Mouse (Mus musculus) left cerebral cortex, adult 9 months (tissue): ENCODE results near the gene Iba57.
A peak's percentile ranks its signal among the peaks of the same experiment; 100 is the strongest.

Source experiments
- DNase-seq, 2 experiments: peaks; one replicate each; pipeline ENCODE4 v3.0.0; 2022; ENCODE audit warnings: low spot score in 2 of 2

The Iba57 gene

DNA sequence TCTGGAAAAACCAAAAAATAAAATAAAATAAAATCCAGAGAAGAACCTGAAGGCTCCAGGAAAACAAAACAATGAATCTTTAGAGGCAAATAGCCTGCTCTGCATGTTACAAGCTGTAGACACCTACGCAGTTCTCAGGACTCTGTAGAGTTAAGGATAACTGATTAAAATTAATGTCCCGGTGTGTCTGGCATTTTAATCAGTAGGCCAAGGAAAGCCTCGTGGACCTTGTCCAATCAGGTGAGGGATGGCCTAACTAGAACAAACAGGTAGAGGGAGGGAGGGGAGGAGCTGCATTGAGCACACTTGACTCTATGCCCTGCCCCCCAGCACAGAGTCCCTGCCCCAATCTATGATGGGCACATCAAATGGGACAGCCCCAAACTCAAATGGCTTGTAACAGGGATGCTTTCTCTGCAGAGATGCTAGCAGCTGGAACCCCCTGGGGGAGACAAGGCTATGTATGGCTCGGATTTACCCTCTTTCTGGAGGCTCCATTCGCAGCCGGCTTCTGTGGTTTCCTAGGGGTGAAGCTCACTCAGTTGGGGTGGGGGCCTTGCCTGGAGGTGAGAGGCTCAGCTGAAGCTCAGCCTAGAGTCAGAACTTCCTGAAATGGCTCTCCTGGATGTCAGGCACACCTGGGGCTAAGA is 10.8 kb upstream of the Iba57 start:
- no peak for DNase-seq

GRCm38 (mm10) chr11:59170549-59170948 is 7.0 kb upstream of the Iba57 start:
- no peak for DNase-seq

GRCm38 (mm10) chr11:59169807-59170206 is 6.3 kb upstream of the Iba57 start:
- no peak for DNase-seq

DNA sequence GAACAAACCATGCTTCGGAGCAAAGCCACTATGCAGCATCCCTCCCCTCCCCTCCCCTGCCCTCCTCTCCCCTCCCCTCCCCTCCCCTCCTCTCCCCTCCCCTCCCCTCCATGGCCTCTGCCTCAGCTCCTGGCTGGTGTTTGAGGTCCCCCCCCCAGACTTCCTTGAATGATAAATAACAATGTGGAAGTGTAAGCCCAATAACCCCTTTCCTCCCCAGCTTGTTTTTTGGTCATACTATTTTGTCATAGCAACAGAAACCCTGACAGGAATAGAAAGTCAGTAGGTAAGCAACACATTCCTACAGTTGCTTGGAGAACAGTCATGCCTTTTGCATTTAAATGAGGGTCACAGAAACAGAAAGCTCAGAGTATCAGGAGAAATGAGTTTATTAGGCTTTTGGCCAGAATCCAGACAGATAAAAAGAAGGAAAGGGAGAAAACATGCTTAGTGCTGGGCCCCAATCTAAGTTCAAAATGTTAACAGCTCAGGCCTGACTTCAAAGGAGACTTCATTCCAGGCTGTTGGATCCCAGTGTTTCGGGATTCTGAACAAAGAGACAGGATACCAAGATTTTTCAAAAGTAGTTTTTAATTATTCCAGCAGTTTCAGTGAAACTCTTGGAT is 2.2 kb upstream of the Iba57 start:
- no peak for DNase-seq

GRCm38 (mm10) chr11:59164384-59164783 is 845 bp upstream of the Iba57 start:
- DNase-seq = no peak

DNA sequence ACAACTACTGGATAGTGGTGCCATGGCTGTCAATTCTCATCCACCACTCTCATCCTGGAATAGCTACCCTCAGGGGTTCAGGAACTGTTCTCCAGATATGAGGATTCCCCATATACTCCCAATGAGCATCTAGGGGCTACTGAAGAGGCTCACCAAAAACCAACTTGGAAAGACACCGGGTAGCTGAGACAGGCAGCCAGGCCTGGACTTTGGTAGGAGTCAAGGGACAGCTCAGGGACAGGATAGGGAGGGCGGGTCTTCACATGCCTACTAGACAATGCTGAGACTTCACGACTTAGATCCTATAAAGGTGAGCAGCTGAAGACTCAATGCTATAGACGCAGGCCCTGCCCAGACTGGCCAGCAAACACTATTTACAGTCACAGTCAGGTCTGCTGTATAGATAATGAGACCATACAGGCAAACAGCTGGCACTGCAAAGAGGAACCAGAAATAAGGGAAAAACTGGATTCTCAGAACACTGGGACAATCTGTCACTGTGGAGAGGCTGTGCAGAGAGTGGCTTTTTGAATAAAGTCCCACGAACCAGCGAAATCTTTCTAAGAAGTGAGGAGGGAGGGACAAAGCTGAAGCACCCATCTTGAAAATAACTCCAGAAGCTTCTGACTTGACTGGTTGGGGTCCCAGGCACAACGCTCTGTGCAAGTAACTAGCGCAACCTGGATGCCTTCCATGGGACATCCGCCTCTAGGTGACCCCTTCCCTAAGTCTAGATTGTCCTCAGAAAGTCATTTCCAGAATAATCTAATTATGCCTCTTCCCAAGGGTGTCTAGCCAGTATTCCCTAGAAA is 890 bp downstream of the Iba57 start:
- DNase-seq = no peak

DNA sequence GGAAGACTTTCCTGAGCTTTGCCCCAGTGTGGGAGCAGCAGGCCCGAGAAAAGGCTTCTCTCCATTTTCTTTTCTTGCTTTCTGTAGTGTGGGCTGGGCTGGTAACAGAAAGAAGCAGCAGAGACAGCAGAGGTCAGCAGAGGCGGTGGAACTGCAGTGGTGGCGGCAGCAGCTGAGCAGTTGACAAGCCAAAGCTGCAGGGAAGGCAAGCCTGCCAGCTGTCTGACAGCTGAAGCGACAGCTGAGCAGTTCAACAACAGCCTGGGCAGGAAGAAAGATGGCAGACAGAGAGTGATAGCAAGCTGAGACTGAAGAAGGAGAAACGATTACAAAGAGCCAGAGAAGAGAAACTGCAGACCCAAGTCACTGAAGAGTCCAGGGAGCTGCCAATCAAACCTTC is 2.1 kb downstream of the Iba57 start:
- DNase-seq = no peak

GRCm38 (mm10) chr11:59159558-59159957 is 4.0 kb downstream of the Iba57 start:
- DNase-seq = no peak

GRCm38 (mm10) chr11:59159099-59159498 is 4.4 kb downstream of the Iba57 start:
- no peak for DNase-seq

- DNase-seq = no peak
Measured at GRCm38 (mm10) chr11:59155900-59156299, 7.6 kb downstream of the Iba57 start.

DNA sequence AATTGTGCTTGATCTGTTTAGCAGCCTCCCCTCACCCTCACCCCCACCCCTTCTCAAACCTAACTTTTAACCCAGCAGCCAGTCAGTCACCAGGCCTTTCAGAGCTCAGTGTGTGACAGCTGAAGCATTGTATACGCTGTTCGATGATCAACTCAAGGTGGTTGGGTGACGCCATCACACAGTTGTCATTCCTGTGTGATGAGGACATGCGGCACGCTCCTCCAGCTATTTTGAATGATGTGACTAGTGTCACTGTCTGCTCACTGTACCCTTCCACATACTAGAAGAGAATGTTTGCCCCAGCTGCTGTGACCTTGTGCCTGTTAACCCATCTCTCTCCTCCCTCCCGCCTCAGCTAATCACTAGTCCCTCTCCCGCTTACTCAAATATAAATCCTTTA is 9.3 kb downstream of the Iba57 start:
- DNase-seq = no peak

DNA sequence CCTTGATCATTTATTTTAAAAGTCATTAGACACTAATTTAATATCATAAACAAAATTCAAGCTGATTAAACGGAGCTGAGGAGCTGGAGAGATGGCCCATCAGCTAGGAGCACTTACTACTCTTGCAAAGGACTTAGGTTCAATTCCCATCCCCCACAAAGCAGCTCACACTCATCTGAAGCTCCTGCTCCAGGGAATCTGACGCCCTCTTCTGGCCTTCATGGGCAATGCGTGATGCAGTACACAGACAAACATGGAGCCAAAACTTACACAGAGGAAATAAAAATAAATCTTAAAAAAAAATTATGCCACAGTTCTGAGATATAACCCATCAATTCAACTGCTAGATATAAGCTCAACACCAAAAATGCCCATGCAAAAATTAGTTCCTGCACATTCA is 11.8 kb downstream of the Iba57 start:
- DNase-seq = no peak

GRCm38 (mm10) chr11:59149302-59149701 is 14.2 kb downstream of the Iba57 start:
- DNase-seq = peak in 1 of 2 experiments; percentile 18

DNA sequence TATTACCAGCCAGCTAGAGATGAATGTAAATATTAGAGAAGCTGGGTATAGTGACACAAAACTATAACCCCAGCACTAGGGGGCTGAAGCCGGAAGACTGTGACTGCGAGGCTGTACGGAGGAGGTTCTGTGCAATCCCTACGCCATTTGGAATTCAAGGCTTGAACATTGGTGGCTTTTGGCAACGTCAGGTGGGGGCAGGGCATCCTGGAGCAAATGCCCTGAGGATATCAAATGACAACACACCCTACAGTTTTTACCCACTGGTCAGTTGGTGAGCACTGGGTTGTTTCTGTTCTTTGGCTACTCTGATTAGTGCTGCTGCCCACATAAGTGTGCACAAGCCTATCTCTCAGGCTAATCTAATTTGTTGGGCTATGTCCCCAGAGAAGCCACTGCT is 20.6 kb downstream of the Iba57 start:
- no peak for DNase-seq

DNA sequence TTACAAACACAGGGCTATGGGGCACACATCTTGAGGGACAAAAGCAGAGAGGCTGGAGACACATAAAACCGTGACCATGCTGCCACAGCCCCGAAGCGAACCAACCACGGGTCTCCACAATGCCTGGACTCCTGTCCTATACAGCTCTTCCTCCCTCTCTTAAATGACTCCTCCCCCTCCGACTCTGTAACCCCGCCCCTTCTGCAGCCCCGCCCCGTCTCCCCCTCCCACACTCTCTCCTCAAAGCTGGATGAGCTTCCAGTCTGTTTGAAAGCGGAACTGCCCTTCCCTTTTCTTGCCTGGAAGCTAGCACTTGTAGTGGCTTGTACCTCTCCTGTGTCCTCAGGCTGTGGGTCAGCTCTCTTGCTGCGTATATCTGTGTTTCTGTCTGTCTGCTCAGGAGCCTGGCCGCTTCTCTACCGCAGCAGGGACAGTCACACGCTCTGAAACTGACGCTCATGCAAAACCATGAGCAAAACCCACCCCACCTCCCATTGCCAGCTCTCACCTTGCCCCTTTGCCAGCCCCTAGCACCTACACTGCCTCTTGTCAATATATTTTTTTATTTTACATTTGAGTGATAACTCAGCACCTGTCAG is 21.7 kb downstream of the Iba57 start:
- no peak for DNase-seq

DNA sequence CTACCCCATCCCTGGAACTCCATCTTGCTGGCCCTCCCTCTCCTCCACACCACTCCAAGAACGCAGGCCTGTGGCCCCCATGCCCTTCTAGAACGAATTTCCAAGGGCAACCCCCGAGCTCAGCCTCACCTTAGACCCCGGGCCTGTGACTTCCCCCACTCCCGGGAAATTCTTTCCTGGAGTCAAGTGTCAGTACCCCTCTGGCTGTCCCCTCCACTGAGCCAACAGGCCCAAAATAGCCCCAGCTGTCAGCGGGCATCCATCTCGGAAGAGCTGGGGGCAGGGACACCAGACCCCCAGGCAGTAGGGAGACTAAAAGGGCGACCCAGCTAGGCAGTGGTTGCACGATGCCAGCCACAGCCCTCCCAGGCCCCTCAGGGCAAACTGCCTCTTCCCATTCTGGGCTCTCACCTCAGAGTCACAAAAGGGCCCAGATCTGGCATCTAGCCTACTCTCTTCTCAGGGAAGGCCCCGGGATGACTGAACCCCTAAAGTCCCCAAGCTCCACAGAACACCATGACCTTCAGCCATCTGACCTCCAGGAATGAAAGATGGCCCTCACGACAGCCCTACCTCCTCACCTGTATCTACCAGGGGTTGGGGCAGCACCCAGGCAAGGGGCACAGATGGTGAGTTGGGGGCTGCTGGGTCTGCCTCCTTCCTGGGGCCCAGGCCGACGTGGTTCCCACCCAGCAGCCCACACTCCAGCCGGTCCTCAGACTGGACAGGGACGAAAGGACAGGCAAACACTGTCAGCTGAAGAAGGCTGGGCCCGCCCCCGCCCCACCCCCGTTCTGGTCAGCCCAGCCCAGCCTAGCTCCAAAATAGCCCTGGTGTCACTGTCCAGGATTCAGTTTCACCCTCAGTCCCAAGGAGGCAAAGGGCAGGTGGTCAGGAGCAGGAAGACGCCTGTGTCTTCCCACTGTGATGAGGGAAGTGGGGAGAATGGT is 24.7 kb downstream of the Iba57 start:
- no peak for DNase-seq

DNA sequence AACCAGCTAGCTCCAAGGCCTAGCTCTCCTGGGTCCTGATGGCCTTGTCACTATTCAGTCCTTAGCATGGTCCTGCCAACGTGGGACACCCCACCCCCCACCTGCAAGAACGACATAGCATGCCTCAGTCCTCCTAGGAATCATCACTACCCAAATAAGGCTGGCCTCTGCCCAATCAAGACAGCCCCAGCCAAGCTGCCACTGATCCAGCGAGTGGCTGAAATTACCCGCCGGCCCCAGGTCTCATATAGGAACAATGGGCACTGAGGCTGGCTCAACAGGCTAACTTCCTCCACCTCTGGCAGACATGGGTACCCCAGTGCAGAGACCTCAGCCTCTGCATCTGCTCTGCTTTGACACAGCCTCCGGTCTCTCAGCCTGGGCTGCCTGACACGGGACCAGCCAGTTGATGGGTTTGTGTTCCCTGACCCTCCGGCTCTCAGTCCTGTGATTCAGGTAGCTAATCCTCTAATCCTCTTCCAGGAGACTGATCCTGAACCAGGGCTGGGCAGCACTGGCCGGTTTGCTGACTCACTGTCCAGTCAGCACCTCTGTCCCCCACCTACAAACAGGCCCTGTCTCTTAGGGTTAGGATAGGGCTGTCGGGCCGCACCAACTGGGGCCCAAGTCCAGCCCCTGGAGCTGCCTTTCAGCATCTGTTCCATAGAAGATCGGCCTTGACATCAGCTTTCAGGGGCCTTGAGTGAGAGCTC is 26.4 kb downstream of the Iba57 start:
- no peak for DNase-seq

- DNase-seq = no peak
Measured at GRCm38 (mm10) chr11:59135904-59136452, 27.6 kb downstream of the Iba57 start, which contains the start of gene Obscn. Gene Obscn (minus strand): TSS chr11:59136402.

- no peak for DNase-seq
Measured at GRCm38 (mm10) chr11:59135051-59135820, 28.3 kb downstream of the Iba57 start.
